Mouse (Mus musculus) erythroblast, embryonic 14.5 days (primary cell): Measurements from ENCODE around the gene Tnks1bp1. TPM values are rescaled to one million over a fixed set of nuclear protein-coding genes. Genes with fewer than 3 reads are reported as not detected.

Experiments used
- H3K27me3 ChIP-seq: 2 replicates; pipeline ENCODE4 v1.6.1; 2012; ENCODE audit warnings: inconsistent platforms; ENCODE audit not compliant: control insufficient read depth
- H3K36me3 ChIP-seq: 2 replicates; pipeline ENCODE4 v1.6.1; 2012; ENCODE audit warnings: mild to moderate bottlenecking, inconsistent platforms; ENCODE audit not compliant: control insufficient read depth
- H3K4me1 ChIP-seq: 2 replicates; pipeline ENCODE4 v1.6.1; 2012; ENCODE audit warnings: inconsistent platforms; ENCODE audit not compliant: control insufficient read depth
- H3K4me3 ChIP-seq: replicated peaks from 2 replicates; pipeline ENCODE3; 2012; ENCODE audit warnings: moderate library complexity, mild to moderate bottlenecking, inconsistent platforms
- H3K9me3 ChIP-seq: 2 replicates; pipeline ENCODE4 v1.6.1; 2012; ENCODE audit warnings: low read length, inconsistent platforms, mixed read lengths; ENCODE audit not compliant: control insufficient read depth
- GATA1 ChIP-seq: IDR thresholded peaks from 2 replicates; pipeline ENCODE4 v1.6.1; 2012; ENCODE audit warnings: low read length, inconsistent platforms, mixed read lengths
- TAL1 ChIP-seq: IDR thresholded peaks from 3 replicates; pipeline ENCODE4 v1.6.1; 2012; ENCODE audit warnings: low read length, inconsistent platforms, mixed read lengths
- polyA plus RNA-seq: library from polyadenylated mRNA; stranded (reverse); fragments of >175 nt; gene quantifications from 2 replicates; pipeline ENCODE4 v1.2.3, GENCODE M21; 2012

The Tnks1bp1 gene
- polyA plus RNA-seq, 1 experiment, result 0.11 TPM

DNA sequence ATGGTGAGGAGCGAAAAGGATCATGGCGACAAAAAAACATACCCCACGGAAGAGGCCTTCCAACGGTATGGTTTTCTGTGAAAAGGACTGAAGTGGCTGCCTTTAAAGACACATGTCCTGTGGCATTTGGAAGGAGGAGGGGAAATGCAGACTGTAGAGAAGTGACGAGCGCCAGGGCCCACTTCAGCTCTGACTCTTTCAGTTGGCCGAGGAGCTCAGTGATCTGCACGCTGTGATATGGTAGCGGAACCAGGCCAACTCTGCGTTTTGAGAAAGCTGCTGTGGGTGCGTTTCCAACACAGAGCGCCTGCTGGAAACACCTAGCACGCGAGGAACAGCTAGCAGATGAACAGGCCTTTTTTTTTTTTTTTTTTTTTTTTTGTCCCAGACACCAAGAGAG lies 35.1 kb upstream of the Tnks1bp1 start:
- TF ChIP-seq GATA1 (peak; percentile 15; the same call in 1 of the 2 replicates), TAL1 (no peak)
- Histone ChIP-seq H3K9me3 (no peaks in the 10 kb centered on the region), H3K36me3 (peaks cover 4% of the 10 kb centered on the region), H3K4me1 (peaks cover 75% of the 10 kb centered on the region), H3K4me3 (peak overlapping the region; percentile 63), H3K27me3 (no peaks in the 10 kb centered on the region)

DNA sequence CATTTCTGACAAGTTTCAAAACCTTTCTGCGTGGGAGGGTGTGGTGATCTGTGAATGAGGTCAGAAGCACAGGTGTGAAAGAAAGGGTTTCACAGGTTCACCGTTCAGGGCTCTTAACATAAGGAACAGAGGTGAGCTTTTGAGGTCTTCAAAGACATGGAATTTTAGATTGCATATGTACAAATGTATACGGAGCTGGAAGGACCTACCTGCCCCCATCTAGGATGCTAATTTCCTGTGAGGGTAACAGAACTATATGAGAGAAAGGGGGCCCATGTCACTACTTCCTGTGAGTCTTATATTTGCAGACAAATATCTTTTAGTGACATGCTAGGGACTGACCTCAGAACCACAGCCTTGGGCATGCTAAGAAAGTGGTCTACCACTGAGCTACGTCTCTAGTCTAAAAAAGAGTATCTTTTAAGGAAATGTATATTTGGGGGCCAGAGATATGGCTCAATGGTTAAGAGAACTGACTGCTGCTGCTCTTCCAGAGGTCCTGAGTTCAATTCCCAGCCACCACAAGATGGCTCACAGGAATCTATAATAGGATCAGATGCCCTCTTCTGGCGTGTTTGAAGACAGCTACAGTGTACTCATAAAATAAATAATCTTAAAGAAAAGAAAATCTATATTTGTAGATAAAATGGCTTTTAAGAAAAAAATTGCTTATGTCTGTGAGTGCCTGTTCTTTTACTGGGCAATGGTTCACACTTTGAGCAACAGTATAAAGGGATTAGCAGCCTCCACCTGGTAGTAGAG lies 33.8 kb upstream of the Tnks1bp1 start:
- H3K4me3 ChIP-seq, result peak overlapping the region; percentile 63
- H3K27me3 ChIP-seq, result no peaks in the 10 kb centered on the region
- no peak for TF ChIP-seq GATA1
- TF ChIP-seq TAL1, result no peak
- peaks cover 67% of the 10 kb centered on the region for H3K4me1 ChIP-seq
- H3K9me3 ChIP-seq, result no peaks in the 10 kb centered on the region
- H3K36me3 ChIP-seq, result peaks cover 4% of the 10 kb centered on the region

DNA sequence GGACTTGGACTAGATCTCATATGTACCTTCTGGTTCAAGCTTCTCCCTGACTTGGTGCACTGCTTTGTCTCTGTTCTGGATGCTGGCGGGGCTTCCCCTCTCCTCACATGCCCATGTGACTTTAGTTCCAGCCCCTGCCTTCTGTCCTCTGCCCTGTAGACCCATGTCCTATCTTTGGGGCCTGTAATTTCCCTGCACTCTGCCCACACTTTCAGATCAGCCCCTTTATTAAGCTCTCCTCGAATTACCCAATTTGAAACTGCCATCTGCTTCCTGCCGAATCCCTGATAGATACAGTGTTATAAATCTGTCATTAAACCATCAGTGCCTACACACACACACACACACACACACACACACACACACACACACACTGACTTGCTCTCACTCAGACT lies 33.2 kb upstream of the Tnks1bp1 start:
- Histone ChIP-seq H3K36me3 (peaks cover 4% of the 10 kb centered on the region), H3K27me3 (no peaks in the 10 kb centered on the region), H3K4me3 (peak overlapping the region; percentile 9), H3K4me1 (peaks cover 65% of the 10 kb centered on the region), H3K9me3 (no peaks in the 10 kb centered on the region)
- TF ChIP-seq GATA1 (no peak), TAL1 (no peak)

DNA sequence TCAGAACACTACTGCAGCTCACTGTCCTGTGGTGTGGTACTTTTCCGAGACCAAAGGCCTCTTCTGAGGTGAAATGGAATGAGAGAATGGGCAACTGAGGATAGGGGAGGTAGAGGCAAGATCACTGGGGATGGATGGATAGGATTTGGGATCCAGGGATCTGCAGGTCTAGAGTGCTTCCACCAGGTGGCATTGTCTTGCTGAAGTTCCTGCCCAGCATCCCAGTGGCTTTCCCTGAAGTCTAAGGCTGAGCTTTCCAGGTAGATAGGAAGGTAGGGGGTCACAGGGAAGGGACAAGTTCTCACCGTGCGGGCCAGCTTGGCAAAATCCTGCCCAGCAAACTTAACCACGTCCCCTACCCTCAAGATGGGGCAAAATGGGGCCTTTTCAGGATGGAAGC lies 25.8 kb upstream of the Tnks1bp1 start:
- H3K9me3 ChIP-seq, result no peaks in the 10 kb centered on the region
- peaks cover 12% of the 10 kb centered on the region for H3K4me1 ChIP-seq
- no peak for TF ChIP-seq GATA1
- TF ChIP-seq TAL1, result no peak
- H3K27me3 ChIP-seq, result peaks cover 31% of the 10 kb centered on the region
- peaks cover 2% of the 10 kb centered on the region for H3K36me3 ChIP-seq
- no peak overlapping the region for H3K4me3 ChIP-seq

DNA sequence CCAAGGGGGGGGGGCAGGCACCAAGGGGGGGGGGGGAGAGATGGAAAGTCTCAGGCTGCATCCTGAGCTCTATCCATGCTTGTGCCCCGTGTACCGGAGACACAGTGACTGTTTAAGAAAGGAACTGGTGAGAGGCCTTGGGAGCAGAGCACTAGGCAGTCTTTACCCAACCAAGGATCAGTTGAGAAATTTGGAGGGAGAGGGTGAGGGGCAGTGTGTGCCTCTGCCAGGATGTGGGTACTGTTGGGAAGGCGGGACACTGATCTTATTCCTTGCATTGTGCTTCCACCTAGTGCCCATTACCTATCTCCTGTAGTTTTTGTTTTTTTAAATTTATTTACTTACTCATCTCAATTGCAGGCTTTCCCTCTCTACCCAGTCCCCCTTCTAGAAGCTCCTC lies 21.6 kb upstream of the Tnks1bp1 start:
- H3K27me3 ChIP-seq, result peaks cover 54% of the 10 kb centered on the region
- no peak overlapping the region for H3K4me3 ChIP-seq
- H3K36me3 ChIP-seq, result no peaks in the 10 kb centered on the region
- peaks cover 7% of the 10 kb centered on the region for H3K4me1 ChIP-seq
- TF ChIP-seq TAL1, result no peak
- no peak for TF ChIP-seq GATA1
- H3K9me3 ChIP-seq, result no peaks in the 10 kb centered on the region

DNA sequence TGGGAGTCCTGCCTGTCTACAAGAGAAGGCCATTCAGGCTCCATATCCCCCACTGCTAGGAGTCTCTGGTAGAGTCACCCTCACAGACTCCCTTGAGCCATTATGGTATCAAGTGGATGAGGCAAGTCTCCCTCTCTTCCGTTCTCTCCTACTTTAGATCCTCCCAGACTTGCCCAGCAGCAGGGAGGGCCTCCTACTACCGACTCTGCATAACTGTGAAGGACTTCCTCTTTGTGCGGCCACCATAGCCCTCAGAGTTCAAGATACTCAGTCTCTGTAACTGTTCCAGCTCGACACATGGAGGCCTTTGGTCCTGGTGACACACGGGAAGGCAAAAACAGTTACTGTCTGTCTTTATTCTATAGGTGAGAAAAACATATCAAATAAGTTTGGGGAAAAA lies 20.5 kb upstream of the Tnks1bp1 start:
- no peak overlapping the region for H3K4me3 ChIP-seq
- H3K36me3 ChIP-seq, result no peaks in the 10 kb centered on the region
- TF ChIP-seq TAL1 (no peak), GATA1 (no peak)
- peaks cover 7% of the 10 kb centered on the region for H3K4me1 ChIP-seq
- H3K9me3 ChIP-seq, result no peaks in the 10 kb centered on the region
- peaks cover 54% of the 10 kb centered on the region for H3K27me3 ChIP-seq

DNA sequence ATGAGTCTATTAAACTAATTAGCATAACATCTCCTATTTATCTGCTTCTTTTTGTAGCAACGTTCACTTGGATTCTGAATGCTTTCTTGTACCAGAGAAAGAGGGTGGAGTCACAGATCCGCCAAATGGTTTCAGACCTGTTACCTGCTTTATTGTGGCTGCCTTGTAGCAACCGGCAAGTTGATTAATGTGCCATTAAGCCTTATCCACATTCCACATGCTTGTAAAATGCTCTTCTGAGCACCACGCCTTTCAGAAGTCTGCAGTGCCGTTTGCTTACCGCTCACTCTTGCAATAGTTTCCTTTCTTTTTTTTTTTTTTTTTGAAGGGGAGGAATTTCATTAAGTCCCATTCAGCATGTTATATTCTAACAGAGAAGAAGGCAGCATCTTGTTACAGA lies 17.9 kb upstream of the Tnks1bp1 start:
- H3K36me3 ChIP-seq, result no peaks in the 10 kb centered on the region
- TF ChIP-seq TAL1, result no peak
- TF ChIP-seq GATA1, result no peak
- H3K4me1 ChIP-seq, result peaks cover 3% of the 10 kb centered on the region
- H3K27me3 ChIP-seq, result peaks cover 62% of the 10 kb centered on the region
- no peaks in the 10 kb centered on the region for H3K9me3 ChIP-seq
- H3K4me3 ChIP-seq, result no peak overlapping the region

DNA sequence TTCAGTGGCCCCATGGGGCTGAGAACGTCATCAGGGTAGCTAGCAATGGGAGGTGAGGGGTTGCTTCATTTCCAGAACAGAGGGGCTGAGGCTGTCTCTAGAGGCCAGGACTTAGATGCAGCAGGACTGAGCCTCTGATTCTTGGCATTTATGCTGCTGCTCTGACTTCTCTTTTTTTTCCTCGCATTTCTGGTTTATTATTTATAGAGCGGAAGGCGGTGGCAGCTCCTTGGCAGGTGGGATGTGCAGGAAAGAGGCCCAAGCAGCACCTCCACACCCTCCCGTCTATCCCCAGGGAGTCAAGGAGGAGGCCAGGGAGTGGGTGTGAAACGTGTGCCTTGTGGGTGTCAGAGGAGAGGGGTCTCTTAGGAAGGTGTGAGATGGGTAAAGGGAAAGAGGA lies 16.8 kb upstream of the Tnks1bp1 start:
- peaks cover 73% of the 10 kb centered on the region for H3K27me3 ChIP-seq
- H3K4me1 ChIP-seq, result peaks cover 3% of the 10 kb centered on the region
- H3K9me3 ChIP-seq, result no peaks in the 10 kb centered on the region
- H3K36me3 ChIP-seq, result no peaks in the 10 kb centered on the region
- TF ChIP-seq TAL1, result no peak
- TF ChIP-seq GATA1, result no peak
- H3K4me3 ChIP-seq, result no peak overlapping the region

DNA sequence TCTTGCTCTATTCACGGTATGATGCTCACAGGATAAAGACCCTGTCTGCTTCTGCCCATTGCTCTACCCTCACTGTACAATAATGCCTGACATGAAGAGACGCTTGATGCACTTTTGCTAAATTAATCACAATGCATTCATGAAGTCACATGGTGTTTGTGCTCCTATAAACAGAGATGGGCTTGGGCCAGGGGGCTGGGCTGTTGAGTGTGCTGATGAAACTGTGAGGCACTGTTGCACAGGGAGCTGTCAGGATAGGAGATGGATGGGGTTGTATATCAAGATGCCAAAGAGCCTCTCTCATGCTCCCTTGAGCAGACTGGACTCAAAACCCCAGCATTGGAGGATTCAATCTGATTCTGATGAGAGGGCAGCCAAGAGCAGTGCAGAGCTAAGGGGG lies 14.7 kb upstream of the Tnks1bp1 start:
- no peak for TF ChIP-seq GATA1
- no peak for TF ChIP-seq TAL1
- Histone ChIP-seq H3K27me3 (peaks cover 70% of the 10 kb centered on the region), H3K4me1 (peaks cover 19% of the 10 kb centered on the region), H3K9me3 (no peaks in the 10 kb centered on the region), H3K36me3 (peaks cover 6% of the 10 kb centered on the region), H3K4me3 (no peak overlapping the region)
